Mouse (Mus musculus) hindbrain, embryonic 14.5 days (tissue): ENCODE results near the gene Acyp1. TPM values are rescaled to one million over a fixed set of nuclear protein-coding genes. Genes with fewer than 3 reads are reported as not detected.

Experiments
- ATAC-seq: fragments of 200-750 bp; cut with Nextera tagmentation; 2 replicates; pipeline ENCODE4 v1.8.0; 2017; ENCODE audit warnings: moderate number of reproducible peaks, mild to moderate bottlenecking, moderate TSS enrichment, moderate library complexity; ENCODE audit not compliant: low FRiP score
- DNase-seq: peaks from one replicate; pipeline ENCODE4 v3.0.0-alpha.2; 2015; ENCODE audit warnings: low spot score
- H3K27ac ChIP-seq: fragments of 300-500 bp; sonication (generic); 2 replicates; pipeline ENCODE4 v1.5.1; 2014; ENCODE audit warnings: mild to moderate bottlenecking, moderate library complexity
- H3K27me3 ChIP-seq: fragments of 300-500 bp; sonication (generic); 2 replicates; pipeline ENCODE4 v1.6.1; 2014; ENCODE audit warnings: mild to moderate bottlenecking, low read length, mixed read lengths; ENCODE audit not compliant: control insufficient read depth, insufficient read depth
- H3K36me3 ChIP-seq: fragments of 300-500 bp; sonication (generic); replicated peaks from 2 replicates; pipeline ENCODE4 v1.6.1; 2014; ENCODE audit not compliant: control insufficient read depth, insufficient read depth
- H3K4me1 ChIP-seq: fragments of 300-500 bp; sonication (generic); replicated peaks from 2 replicates; pipeline ENCODE4 v1.6.1; 2014; ENCODE audit warnings: antibody characterized with exemption, low read length, mixed read lengths; ENCODE audit not compliant: control insufficient read depth, insufficient read depth
- H3K4me2 ChIP-seq: fragments of 300-500 bp; sonication (generic); replicated peaks from 2 replicates; pipeline ENCODE4 v1.6.1; 2014; ENCODE audit warnings: mild to moderate bottlenecking, moderate library complexity
- H3K4me3 ChIP-seq: fragments of 300-500 bp; sonication (generic); replicated peaks from 2 replicates; pipeline ENCODE4 v1.5.1; 2014; ENCODE audit warnings: mild to moderate bottlenecking, low read length
- H3K9ac ChIP-seq: fragments of 300-500 bp; sonication (generic); 2 replicates; pipeline ENCODE4 v1.6.1; 2014
- H3K9me3 ChIP-seq: fragments of 300-500 bp; sonication (generic); 2 replicates; pipeline ENCODE4 v1.6.1; 2016; ENCODE audit warnings: low read length; ENCODE audit not compliant: control insufficient read depth
- WGBS: fragments of 180-500 bp; shearing (Covaris S2); extraction: QIAGEN DNeasy Blood & Tissue Kit; methylation state at CpG from one replicate; pipeline ENCODE4 v1.1.7; 2014; 5-methylcytosine and 5-hydroxymethylcytosine counted together
- polyA plus RNA-seq: library from polyadenylated mRNA; unstranded; fragments of >200 nt; fragmentation: Nextera tagmentation; extraction: Ambion mirVana; gene quantifications from 2 replicates; pipeline ENCODE4 v1.2.1, GENCODE M21; 2014

Acyp1 gene
- polyA plus RNA-seq, 1 experiment from 2014 or later = 59.1 TPM

GRCm38 (mm10) chr12:85278919-85279318 is 9.3 kb downstream of the Acyp1 start:
- WGBS = 97% methylated on average over 10 of the region's 10 CpGs
- ATAC-seq (no peak), DNase-seq (no peak)
- H3K9ac ChIP-seq = no peak overlapping the region
- H3K4me1 ChIP-seq = peaks cover 7% of the 10 kb centered on the region; the same call in 1 of the 2 replicates
- no peaks in the 10 kb centered on the region for H3K9me3 ChIP-seq
- no peak overlapping the region for H3K4me3 ChIP-seq
- no peaks in the 10 kb centered on the region for H3K27me3 ChIP-seq
- H3K4me2 ChIP-seq = no peak overlapping the region
- no peak overlapping the region for H3K27ac ChIP-seq
- H3K36me3 ChIP-seq = no peaks in the 10 kb centered on the region

DNA sequence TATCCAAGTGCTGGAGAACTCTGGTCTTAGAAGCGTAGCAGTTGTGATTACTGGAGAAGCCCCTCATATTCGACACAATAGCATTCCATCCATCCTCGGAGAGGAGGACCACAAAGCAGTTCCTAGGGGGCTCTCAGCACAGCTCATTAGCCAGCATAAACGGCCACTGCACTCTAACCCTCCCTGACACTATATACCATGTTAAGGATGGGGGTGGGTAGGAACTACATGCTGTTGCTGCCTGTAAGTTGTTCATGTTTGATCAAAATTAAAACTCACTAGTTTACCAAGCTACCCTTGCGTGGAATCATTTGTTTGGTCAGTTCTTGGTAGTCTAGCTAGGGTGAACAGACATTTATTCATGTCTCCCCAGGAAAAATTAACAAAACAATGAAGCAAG is 12.0 kb downstream of the Acyp1 start:
- H3K9ac ChIP-seq = no peak overlapping the region
- H3K36me3 ChIP-seq = no peaks in the 10 kb centered on the region
- no peak overlapping the region for H3K27ac ChIP-seq
- H3K4me3 ChIP-seq = no peak overlapping the region
- WGBS = 62% methylated on average over 5 of the region's 5 CpGs
- ATAC-seq (no peak), DNase-seq (no peak)
- no peaks in the 10 kb centered on the region for H3K27me3 ChIP-seq
- H3K4me1 ChIP-seq = peaks cover 7% of the 10 kb centered on the region; the same call in 1 of the 2 replicates
- no peaks in the 10 kb centered on the region for H3K9me3 ChIP-seq
- H3K4me2 ChIP-seq = no peak overlapping the region

GRCm38 (mm10) chr12:85273508-85273907 is 14.7 kb downstream of the Acyp1 start:
- Histone ChIP-seq H3K4me3 (no peak overlapping the region), H3K27me3 (no peaks in the 10 kb centered on the region), H3K27ac (no peak overlapping the region), H3K36me3 (no peaks in the 10 kb centered on the region), H3K9me3 (no peaks in the 10 kb centered on the region), H3K4me2 (no peak overlapping the region), H3K9ac (no peak overlapping the region), H3K4me1 (0 out of 2 replicates have a peak, but pooled peaks cover 4% of the 10 kb centered on the region)
- ATAC-seq (no peak), DNase-seq (no peak)
- WGBS = 92% methylated on average over 10 of the region's 10 CpGs

DNA sequence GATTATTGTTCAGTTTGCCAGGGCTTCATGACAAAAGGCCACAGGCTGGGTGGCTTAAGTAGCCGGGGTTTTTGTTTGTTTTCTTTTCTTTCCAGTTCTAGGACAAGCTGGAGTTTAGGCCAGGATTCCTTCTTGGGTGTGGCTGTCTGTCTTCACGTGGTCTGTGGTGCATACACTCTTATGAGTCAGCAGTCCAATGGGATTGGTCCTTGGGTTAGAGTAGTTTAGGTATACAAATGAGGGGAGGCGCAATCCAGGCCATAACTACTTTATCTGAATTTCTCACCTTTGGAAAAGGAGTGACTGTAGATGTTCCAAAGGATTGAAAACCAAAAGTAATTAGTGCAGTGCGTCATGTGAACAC is 16.4 kb downstream of the Acyp1 start:
- no peak overlapping the region for H3K4me2 ChIP-seq
- no peak overlapping the region for H3K27ac ChIP-seq
- DNase-seq = no peak
- H3K27me3 ChIP-seq = no peaks in the 10 kb centered on the region
- ATAC-seq = no peak
- H3K36me3 ChIP-seq = no peaks in the 10 kb centered on the region; the same call in 1 of the 2 replicates
- no peak overlapping the region for H3K4me3 ChIP-seq
- 0 out of 2 replicates have a peak, but pooled peaks cover 4% of the 10 kb centered on the region for H3K4me1 ChIP-seq
- no peaks in the 10 kb centered on the region for H3K9me3 ChIP-seq
- WGBS = 82% methylated on average over 4 of the region's 4 CpGs
- H3K9ac ChIP-seq = no peak overlapping the region

DNA sequence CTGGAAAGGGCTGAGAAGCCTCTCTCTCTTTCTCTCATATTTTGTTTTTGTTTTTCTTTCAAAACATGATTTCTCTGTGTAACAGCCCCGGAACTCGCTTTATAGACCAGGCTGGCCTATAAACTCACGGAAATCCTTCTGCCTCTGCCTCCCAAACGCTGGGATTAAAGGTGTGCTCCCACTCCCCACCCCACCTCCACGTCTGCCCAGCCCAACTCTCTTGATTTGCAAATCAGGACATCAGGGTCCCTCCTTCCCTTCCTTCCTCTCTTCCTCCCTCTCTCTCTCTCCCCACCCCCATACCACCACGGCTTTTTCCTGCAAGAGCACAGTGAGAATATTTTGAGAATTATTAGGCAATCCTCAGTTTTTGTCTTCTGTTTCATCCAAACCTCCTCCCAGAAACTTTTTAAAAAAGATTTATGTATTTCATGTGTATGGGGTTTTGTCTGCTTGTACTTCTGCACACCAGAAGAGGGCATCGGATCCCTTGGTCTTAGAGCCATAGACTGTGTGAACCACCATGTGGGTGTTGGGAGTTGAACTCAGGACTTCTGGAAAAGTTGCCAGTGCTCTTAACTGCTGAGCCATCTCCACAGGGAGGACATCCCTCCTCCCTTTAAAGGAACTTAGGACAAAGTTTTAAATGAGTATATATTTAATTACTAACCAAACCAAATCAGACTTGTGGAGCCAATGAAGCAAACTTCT is 17.0 kb downstream of the Acyp1 start:
- Histone ChIP-seq H3K4me3 (no peak overlapping the region), H3K9me3 (no peaks in the 10 kb centered on the region), H3K36me3 (no peaks in the 10 kb centered on the region; the same call in 1 of the 2 replicates), H3K4me1 (0 out of 2 replicates have a peak, but pooled peaks cover 4% of the 10 kb centered on the region), H3K9ac (no peak overlapping the region), H3K4me2 (peak overlapping the region; percentile 63; the same call in 1 of the 2 replicates), H3K27me3 (no peaks in the 10 kb centered on the region), H3K27ac (no peak overlapping the region)
- ATAC-seq (no peak), DNase-seq (no peak)
- WGBS = 74% methylated on average over 7 of the region's 7 CpGs

- under 1% methylated on average over 35 of the region's 35 CpGs for WGBS
- H3K9ac ChIP-seq = peak within 1 kb of the TSS; percentile 62
- H3K4me2 ChIP-seq = peak within 1 kb of the TSS; percentile 63
- H3K4me1 ChIP-seq = 0 out of 2 replicates have a peak, but pooled peaks cover 4% of the 10 kb centered on the region
- ATAC-seq (peak; percentile 94), DNase-seq (peak; percentile 90)
- H3K27ac ChIP-seq = peak within 1 kb of the TSS; percentile 89
- H3K36me3 ChIP-seq = no peaks in the 10 kb centered on the region; the same call in 1 of the 2 replicates
- peak within 1 kb of the TSS; percentile 45 for H3K4me3 ChIP-seq
- H3K27me3 ChIP-seq = no peaks in the 10 kb centered on the region
- no peaks in the 10 kb centered on the region for H3K9me3 ChIP-seq
Measured at GRCm38 (mm10) chr12:85270319-85270718, 17.9 kb downstream of the Acyp1 start, which contains the start of gene Mlh3. Mlh3 (minus strand) TSS chr12:85270599.

GRCm38 (mm10) chr12:85269821-85270220 is 18.4 kb downstream of the Acyp1 start:
- peak overlapping the region; percentile 89 for H3K27ac ChIP-seq

GRCm38 (mm10) chr12:85266248-85266647 is 22.0 kb downstream of the Acyp1 start:
- no peak for DNase-seq
- no peak for ATAC-seq
- H3K9me3 ChIP-seq = no peaks in the 10 kb centered on the region
- no peaks in the 10 kb centered on the region; the same call in 1 of the 2 replicates for H3K36me3 ChIP-seq
- 0 out of 2 replicates have a peak, but pooled peaks cover 4% of the 10 kb centered on the region for H3K4me1 ChIP-seq
- H3K27me3 ChIP-seq = no peaks in the 10 kb centered on the region
- no peak overlapping the region for H3K4me3 ChIP-seq
- no peak overlapping the region for H3K4me2 ChIP-seq
- no peak overlapping the region for H3K9ac ChIP-seq
- 94% methylated on average over 3 of the region's 3 CpGs for WGBS
- H3K27ac ChIP-seq = no peak overlapping the region

More at GRCm38 (mm10) chr12:85269821-85270220, 18.4 kb downstream of the Acyp1 start:
- Histone ChIP-seq H3K9me3 (no peaks in the 10 kb centered on the region), H3K4me1 (0 out of 2 replicates have a peak, but pooled peaks cover 4% of the 10 kb centered on the region), H3K36me3 (no peaks in the 10 kb centered on the region; the same call in 1 of the 2 replicates), H3K27me3 (no peaks in the 10 kb centered on the region), H3K4me3 (peak overlapping the region; percentile 45), H3K4me2 (peak overlapping the region; percentile 63), H3K9ac (peak overlapping the region; percentile 62)
- 65% methylated on average over 3 of the region's 3 CpGs for WGBS
- 0 out of 2 replicates have a peak, but pooled peaks have one; percentile 11 for ATAC-seq
- DNase-seq = no peak

DNA sequence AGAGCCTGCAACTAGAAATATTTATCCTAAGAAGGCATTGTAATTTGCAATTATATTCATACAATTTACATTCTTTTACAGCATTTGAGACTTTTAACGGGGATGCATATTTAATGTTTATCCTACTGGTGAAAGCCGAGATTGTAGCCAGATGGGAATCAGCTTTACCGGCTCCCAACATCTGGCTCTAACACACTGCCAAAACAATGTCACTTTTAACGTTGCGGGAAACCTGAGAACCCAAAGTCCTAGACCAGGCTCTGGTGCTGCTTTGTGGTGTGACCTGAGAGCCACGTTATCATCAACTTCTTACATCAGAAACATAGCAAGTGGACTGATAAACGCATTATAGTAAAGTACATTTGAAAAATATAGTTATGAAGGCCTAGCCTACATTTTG is 23.3 kb downstream of the Acyp1 start:
- 72% methylated on average over 7 of the region's 7 CpGs for WGBS
- no peak overlapping the region for H3K4me2 ChIP-seq
- 0 out of 2 replicates have a peak, but pooled peaks cover 3% of the 10 kb centered on the region for H3K4me1 ChIP-seq
- H3K36me3 ChIP-seq = peaks cover 8% of the 10 kb centered on the region; the same call in 1 of the 2 replicates
- H3K4me3 ChIP-seq = no peak overlapping the region
- H3K9ac ChIP-seq = no peak overlapping the region
- no peaks in the 10 kb centered on the region for H3K9me3 ChIP-seq
- ATAC-seq (no peak), DNase-seq (peak; percentile 30)
- no peaks in the 10 kb centered on the region for H3K27me3 ChIP-seq
- H3K27ac ChIP-seq = no peak overlapping the region
